Mouse (Mus musculus): ENCODE data around the gene Gpr135.
"Not testable (repeated sequence)": the region's sequence is repeated elsewhere in the genome, so short reads cannot be mapped to it uniquely, and the experiment has no call there.

Gene Gpr135

GRCm38 (mm10) chr12:72052571-72052970 is 18.4 kb downstream of the Gpr135 start:
- no peak for DNase-seq (ENCODE audit: low spot score)

GRCm38 (mm10) chr12:72050821-72051220 is 20.1 kb downstream of the Gpr135 start:
- no peak for DNase-seq (ENCODE audit: low spot score)

GRCm38 (mm10) chr12:72050156-72050555 is 20.8 kb downstream of the Gpr135 start:
- DNase-seq (ENCODE audit: low spot score): not testable (repeated sequence)

- DNase-seq (ENCODE audit: low spot score): no peak
These were observed 23.4 kb downstream of the Gpr135 start for GRCm38 (mm10) chr12:72047513-72047912.

- DNase-seq (ENCODE audit: low spot score): no peak
These were observed 29.7 kb downstream of the Gpr135 start for GRCm38 (mm10) chr12:72041238-72041637.

GRCm38 (mm10) chr12:72039501-72039900 is 31.4 kb downstream of the Gpr135 start:
- no peak for DNase-seq (ENCODE audit: low spot score)

- no peak for DNase-seq (ENCODE audit: low spot score)
These were observed 32.1 kb downstream of the Gpr135 start for GRCm38 (mm10) chr12:72038866-72039265.

DNA sequence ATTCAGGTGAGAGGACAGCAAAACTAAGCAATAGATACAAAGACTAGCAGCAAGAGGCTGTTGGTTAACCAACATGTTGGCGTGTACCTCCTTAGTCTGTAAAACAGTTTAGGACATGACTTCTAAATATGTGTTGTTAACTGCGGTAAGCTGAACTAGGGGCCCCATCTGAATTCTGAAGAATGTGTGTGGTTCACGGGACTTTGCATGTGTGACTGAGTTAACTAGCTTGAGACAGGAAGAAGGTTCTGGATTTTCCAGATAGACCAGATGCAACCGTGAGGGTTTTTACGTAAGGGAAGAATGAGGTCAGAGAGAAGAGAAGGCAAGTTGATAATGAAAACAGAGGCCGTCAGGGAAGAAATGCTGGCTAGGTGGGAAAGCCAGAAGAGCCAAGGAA is 33.9 kb downstream of the Gpr135 start:
- DNase-seq (ENCODE audit: low spot score): no peak

DNA sequence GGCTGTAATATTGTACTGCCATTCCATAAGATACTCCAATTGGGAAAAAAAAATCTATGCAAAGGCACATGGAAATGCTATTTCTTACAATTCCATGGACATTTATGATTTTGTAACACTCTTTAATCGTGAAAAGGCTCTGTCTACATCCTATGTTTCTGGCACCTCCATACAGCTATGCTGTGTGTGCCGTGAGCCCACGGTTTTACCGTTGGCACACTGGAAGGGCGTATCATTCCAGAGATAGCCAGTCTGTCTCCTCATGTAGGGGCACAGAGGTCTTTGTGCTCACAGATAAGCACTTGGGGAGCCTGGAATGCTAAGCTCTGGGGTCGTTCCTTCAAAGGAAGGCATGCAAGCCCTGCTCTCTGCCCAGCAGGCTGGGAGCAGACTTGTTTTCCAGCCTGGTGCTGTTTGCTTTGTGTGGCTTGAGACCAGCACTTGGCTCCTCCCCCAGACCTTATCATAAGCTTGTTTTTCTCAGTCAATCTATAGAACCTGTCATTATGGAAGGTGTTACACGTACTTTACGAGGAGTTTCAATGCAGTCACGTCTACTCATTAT is 34.7 kb downstream of the Gpr135 start:
- DNase-seq (ENCODE audit: low spot score): no peak

DNA sequence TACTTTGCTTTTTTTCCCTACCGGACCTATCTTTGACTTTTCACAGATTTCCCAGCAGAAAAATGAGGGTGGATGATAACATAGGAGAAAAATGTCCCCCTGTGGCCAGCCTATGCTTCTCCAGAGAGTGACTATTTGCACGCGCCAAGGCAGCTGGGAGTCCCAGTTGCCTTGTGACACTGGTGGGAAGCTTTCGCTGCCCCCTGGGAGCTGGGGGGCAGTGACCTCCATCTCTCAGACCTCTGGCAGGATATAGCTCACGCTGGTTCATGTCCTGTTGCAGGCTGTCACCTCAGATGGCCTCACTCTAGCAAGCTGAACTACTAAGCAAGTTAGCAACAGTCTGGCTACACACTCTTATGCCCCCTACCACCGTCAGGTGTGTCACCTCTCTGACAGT is 39.1 kb downstream of the Gpr135 start:
- DNase-seq (ENCODE audit: low spot score): no peak

- no peak for DNase-seq (ENCODE audit: low spot score)
These were observed 39.8 kb downstream of the Gpr135 start for GRCm38 (mm10) chr12:72031171-72031570.

DNA sequence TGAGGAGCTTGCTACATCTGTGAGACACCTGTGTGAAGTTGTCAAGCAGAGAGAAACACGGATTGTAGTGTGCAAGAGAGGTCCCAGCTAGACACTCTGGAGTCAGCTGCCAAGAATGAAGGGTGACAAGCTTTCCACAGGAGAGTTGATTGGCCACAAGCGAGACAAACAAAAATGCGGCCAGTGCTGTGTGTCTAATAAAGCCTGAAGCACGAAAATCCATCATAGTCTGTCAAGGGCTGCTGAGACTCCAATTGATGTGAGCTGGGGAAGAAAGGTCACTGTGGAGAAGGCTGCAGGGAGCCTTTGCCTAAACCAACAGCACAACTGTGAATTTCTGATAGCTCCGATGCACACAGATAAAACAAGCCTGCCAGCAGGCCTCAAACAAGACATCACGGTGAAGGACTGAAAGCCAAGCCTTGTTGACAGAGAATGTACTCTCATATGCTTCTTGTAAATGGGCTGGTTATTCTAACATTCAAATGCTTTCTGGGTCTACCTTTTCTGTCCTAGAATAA is 45.6 kb downstream of the Gpr135 start:
- no peak for DNase-seq (ENCODE audit: low spot score)

DNA sequence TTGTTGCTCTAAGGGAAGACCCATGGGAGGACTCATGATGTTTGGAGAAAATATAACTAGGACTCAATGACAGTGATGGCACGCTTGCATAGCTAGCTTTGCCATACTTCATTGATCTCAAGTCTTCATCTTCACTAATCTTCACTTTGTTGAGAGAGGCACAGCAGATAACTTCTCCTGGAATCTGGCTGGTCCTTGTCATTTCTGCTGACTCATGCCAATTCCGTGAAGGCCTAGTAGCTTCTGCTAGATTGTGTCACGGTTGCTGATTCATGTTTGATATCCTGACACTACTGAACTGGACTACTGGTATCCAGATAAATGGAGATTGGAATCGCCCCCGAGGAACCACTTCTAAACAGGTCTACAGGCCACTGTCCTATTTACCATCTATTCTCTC is 47.4 kb downstream of the Gpr135 start:
- no peak for DNase-seq (ENCODE audit: low spot score)

DNA sequence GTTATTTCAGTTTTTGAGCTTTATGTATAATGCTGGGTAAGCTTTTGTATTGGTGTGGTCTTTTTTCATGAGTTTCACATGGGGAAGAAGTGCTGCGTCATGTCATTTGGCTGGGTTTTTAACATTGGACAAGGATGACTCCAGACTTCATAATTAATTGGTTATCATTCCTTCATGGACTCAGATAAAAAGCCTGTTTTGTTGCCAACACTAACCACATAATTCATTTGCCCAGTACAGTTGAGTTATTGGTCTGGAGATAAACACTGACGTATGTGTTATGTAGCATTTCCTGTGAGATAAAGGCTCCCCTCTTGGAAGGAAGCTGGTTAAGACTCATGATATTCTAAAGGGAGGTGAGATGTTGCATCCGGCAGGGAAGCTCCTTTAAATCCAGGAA is 48.1 kb downstream of the Gpr135 start:
- DNase-seq (ENCODE audit: low spot score): no peak

- DNase-seq (ENCODE audit: low spot score): no peak
These were observed 49.4 kb downstream of the Gpr135 start for GRCm38 (mm10) chr12:72021543-72021942.

DNA sequence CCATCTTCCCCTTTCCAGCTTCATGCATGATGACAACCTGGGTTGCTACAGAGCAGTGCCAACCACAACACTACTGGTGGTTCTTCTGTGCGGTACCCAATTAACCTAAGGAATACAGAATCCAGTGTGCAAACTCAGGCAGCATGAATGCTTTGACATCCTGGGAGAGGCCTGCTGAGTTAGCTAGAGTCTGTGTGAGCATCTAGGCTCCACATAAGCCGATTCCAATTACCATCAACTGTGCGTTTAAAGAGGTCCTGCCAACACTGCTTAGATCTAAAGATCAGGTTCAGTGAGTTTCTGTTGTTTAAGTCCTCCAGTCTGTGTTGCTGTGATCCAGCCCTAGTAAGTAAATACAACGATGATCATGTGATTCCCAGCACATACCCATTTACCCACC is 50.6 kb downstream of the Gpr135 start:
- DNase-seq (ENCODE audit: low spot score): no peak

All from left cerebral cortex, adult 11 months (tissue).